Mouse (Mus musculus) CH12.LX (cell line): ENCODE data around the gene Aff3. TPM values are rescaled to one million over a fixed set of nuclear protein-coding genes. Genes with fewer than 3 reads are reported as not detected.

Experiments
- DNase-seq: peaks from one replicate; pipeline ENCODE4 v3.0.0-alpha.2; 2013; ENCODE audit errors: extremely low read depth
- H3K27ac ChIP-seq: 2 replicates; pipeline ENCODE4 v1.5.1; 2012; ENCODE audit warnings: low read depth, mild to moderate bottlenecking, control low read depth, moderate library complexity; ENCODE audit not compliant: insufficient read depth
- H3K27me3 ChIP-seq: replicated peaks from 2 replicates; pipeline ENCODE3; 2012; ENCODE audit warnings: inconsistent platforms
- H3K36me3 ChIP-seq, 2 experiments: replicated peaks in 1 of 2; 2 replicates each; pipeline versions ENCODE3 to v1.6.1; 2012; ENCODE audit warnings: inconsistent platforms in 1 of 2, low read length in 1 of 2, mild to moderate bottlenecking in 1 of 2, mixed read lengths in 1 of 2, moderate library complexity in 1 of 2; ENCODE audit not compliant: control insufficient read depth in 1 of 2, insufficient read depth in 1 of 2
- H3K4me1 ChIP-seq, 2 experiments: 2 replicates each; pipeline ENCODE4 v1.6.1; 2012; ENCODE audit warnings: inconsistent platforms in 1 of 2, moderate library complexity in 1 of 2; ENCODE audit not compliant: insufficient read depth in 2 of 2, control insufficient read depth in 1 of 2
- H3K4me2 ChIP-seq: 2 replicates; pipeline ENCODE4 v1.6.1; 2012; ENCODE audit warnings: low read depth, mild to moderate bottlenecking, control low read depth; ENCODE audit not compliant: poor library complexity, insufficient read depth, severe bottlenecking
- H3K4me3 ChIP-seq, 3 experiments: fragments of 150-350 bp in 1 of 3; sonication (generic) in 1 of 3; replicated peaks in 1 of 3; 2 replicates each; pipeline versions ENCODE3 to v1.5.1; 2011 to 2012; ENCODE audit warnings: low read depth in 2 of 3, low read length in 2 of 3, mild to moderate bottlenecking in 2 of 3, moderate library complexity in 2 of 3, control low read depth in 1 of 3, improper control_type of control experiment in 1 of 3, inconsistent platforms in 1 of 3, mixed read lengths in 1 of 3; ENCODE audit not compliant: poor library complexity in 1 of 3
- H3K79me2 ChIP-seq: replicated peaks from 2 replicates; pipeline ENCODE4 v1.6.1; 2012; ENCODE audit warnings: mild to moderate bottlenecking, moderate library complexity; ENCODE audit not compliant: control insufficient read depth, poor library complexity, insufficient read depth, severe bottlenecking; ENCODE audit errors: extremely low read depth
- H3K9ac ChIP-seq: 2 replicates; pipeline ENCODE4 v1.6.1; 2012; ENCODE audit warnings: low read depth, mild to moderate bottlenecking, control low read depth, moderate library complexity; ENCODE audit not compliant: insufficient read depth
- H3K9me3 ChIP-seq: replicated peaks from 2 replicates; pipeline ENCODE3; 2012; ENCODE audit warnings: low read length, inconsistent platforms, mixed read lengths
- CHD1 ChIP-seq: IDR thresholded peaks from 2 replicates; pipeline ENCODE4 v1.6.1; 2012; ENCODE audit warnings: low read depth, low read length, improper control_type of control experiment, inconsistent platforms
- CTCF ChIP-seq, 2 experiments: IDR thresholded peaks in 1 of 2; conservative IDR thresholded peaks in 1 of 2; 2 replicates each; pipeline ENCODE4 v1.5.1; 2011 to 2012; ENCODE audit warnings: low read depth in 2 of 2, low read length in 2 of 2, improper control_type of control experiment in 1 of 2, inconsistent platforms in 1 of 2, mild to moderate bottlenecking in 1 of 2, moderate library complexity in 1 of 2
- E2F4 ChIP-seq: IDR thresholded peaks from 2 replicates; pipeline ENCODE4 v1.6.1; 2011; ENCODE audit warnings: low read depth, low read length, improper control_type of control experiment; ENCODE audit not compliant: insufficient replicate concordance
- EP300 ChIP-seq: IDR thresholded peaks from 2 replicates; pipeline ENCODE4 v1.6.1; 2011; ENCODE audit warnings: low read length, improper control_type of control experiment
- ETS1 ChIP-seq: conservative IDR thresholded peaks from 2 replicates; pipeline ENCODE4 v1.6.1; 2012; ENCODE audit warnings: low read depth, mild to moderate bottlenecking, inconsistent platforms, low read length, improper control_type of control experiment, moderate library complexity
- GABPA ChIP-seq: IDR thresholded peaks from 2 replicates; pipeline ENCODE4 v1.6.1; 2012; ENCODE audit warnings: low read depth, low read length, improper control_type of control experiment, inconsistent platforms; ENCODE audit not compliant: insufficient replicate concordance
- HCFC1 ChIP-seq: IDR thresholded peaks from 2 replicates; pipeline ENCODE4 v1.6.1; 2012; ENCODE audit warnings: low read depth, mild to moderate bottlenecking, inconsistent platforms, low read length, improper control_type of control experiment
- IRF4 ChIP-seq: IDR thresholded peaks from 2 replicates; pipeline ENCODE4 v1.6.1; 2014; ENCODE audit warnings: low read depth, mild to moderate bottlenecking, inconsistent platforms, low read length, improper control_type of control experiment
- KAT2A ChIP-seq: IDR thresholded peaks from 2 replicates; pipeline ENCODE4 v1.6.1; 2012; ENCODE audit warnings: low read length, improper control_type of control experiment, inconsistent platforms; ENCODE audit not compliant: insufficient replicate concordance
- MAX ChIP-seq: IDR thresholded peaks from 2 replicates; pipeline ENCODE4 v1.6.1; 2011; ENCODE audit warnings: low read length, improper control_type of control experiment
- MAZ ChIP-seq: IDR thresholded peaks from 2 replicates; pipeline ENCODE4 v1.6.1; 2012; ENCODE audit warnings: low read depth, mild to moderate bottlenecking, inconsistent platforms, low read length, improper control_type of control experiment, moderate library complexity
- MXI1 ChIP-seq: IDR thresholded peaks from 2 replicates; pipeline ENCODE4 v1.6.1; 2011; ENCODE audit warnings: mild to moderate bottlenecking, low read depth, low read length, improper control_type of control experiment
- MYC ChIP-seq: IDR thresholded peaks from 2 replicates; pipeline ENCODE4 v1.6.1; 2011; ENCODE audit warnings: low read depth, mild to moderate bottlenecking, improper control_type of control experiment, low read length
- NELFE ChIP-seq: IDR thresholded peaks from 2 replicates; pipeline ENCODE4 v1.6.1; 2011; ENCODE audit warnings: low read depth, low read length, improper control_type of control experiment
- POLR2A ChIP-seq: IDR thresholded peaks from 2 replicates; pipeline ENCODE4 v1.6.1; 2011; ENCODE audit warnings: low read depth, mild to moderate bottlenecking, improper control_type of control experiment, low read length
- POLR2AphosphoS2 ChIP-seq: IDR thresholded peaks from 2 replicates; pipeline ENCODE4 v1.6.1; 2011; ENCODE audit warnings: low read depth, low read length, improper control_type of control experiment
- RAD21 ChIP-seq: IDR thresholded peaks from 2 replicates; pipeline ENCODE4 v1.6.1; 2011; ENCODE audit warnings: low read depth, mild to moderate bottlenecking, low read length, improper control_type of control experiment, moderate library complexity
- RCOR1 ChIP-seq: conservative IDR thresholded peaks from 2 replicates; pipeline ENCODE4 v1.6.1; 2012; ENCODE audit warnings: low read depth, mild to moderate bottlenecking, inconsistent platforms, low read length, improper control_type of control experiment
- SIN3A ChIP-seq: IDR thresholded peaks from 2 replicates; pipeline ENCODE4 v1.6.1; 2012; ENCODE audit warnings: low read length, improper control_type of control experiment, inconsistent platforms
- TBP ChIP-seq: conservative IDR thresholded peaks from 2 replicates; pipeline ENCODE4 v1.6.1; 2011; ENCODE audit warnings: low read depth, low read length, improper control_type of control experiment
- ZC3H11A ChIP-seq: IDR thresholded peaks from 2 replicates; pipeline ENCODE4 v1.6.1; 2012; ENCODE audit warnings: low read depth, mild to moderate bottlenecking, inconsistent platforms, low read length, improper control_type of control experiment
- ZMIZ1 ChIP-seq: IDR thresholded peaks from 2 replicates; pipeline ENCODE4 v1.6.1; 2012; ENCODE audit warnings: low read depth, mild to moderate bottlenecking, inconsistent platforms, low read length, improper control_type of control experiment
- ZNF384 ChIP-seq: IDR thresholded peaks from 2 replicates; pipeline ENCODE4 v1.6.1; 2012; ENCODE audit warnings: low read depth, low read length, improper control_type of control experiment, inconsistent platforms
- dilution Hi-C: fragments of 300-500 bp; cut with MboI; formaldehyde crosslinking; loops from 2 replicates; pipeline ENCODE4 v1.14.3; 2020; ENCODE audit warnings: low sequenced_read_pairs; ENCODE audit not compliant: extremely low pct_unique_long_range_greater_than_20kb, extremely low pct_ligation_motif_present
- in situ Hi-C: fragments of 300-500 bp; cut with MboI; formaldehyde crosslinking; loops from 3 replicates; pipeline ENCODE4 v1.14.3; 2019; ENCODE audit warnings: low sequenced_read_pairs, low pct_ligation_motif_present, low pct_unique_long_range_greater_than_20kb, mixed read lengths
- polyA plus RNA-seq: library from polyadenylated mRNA; unstranded; fragments of >175 nt; gene quantifications from 2 replicates; pipeline ENCODE4 v1.2.1, GENCODE M21; 2012; ENCODE audit warnings: low read depth; ENCODE audit not compliant: insufficient read length
- total RNA-seq, 2 experiments: library from RNA; depleted of rRNA; stranded (reverse); fragments of 300-350 nt in 1 of 2; fragments of >200 nt in 1 of 2; gene quantifications; 2 replicates each; pipeline ENCODE4 v1.2.3; 2012 to 2014

Gene Aff3
- total and polyA plus RNA-seq, 3 experiments, result 5.1 to 29.9 (median 7.7) TPM

- TF ChIP-seq HCFC1 (no peak), RCOR1 (no peak), IRF4 (no peak), E2F4 (no peak), RAD21 (no peak), CTCF (conservative IDR thresholded peaks at IDR 0.05 in 1 of 2, IDR thresholded peaks at IDR 0.05 in 1 of 2; ENCODE audit: low read depth in 2 of 2, low read length in 2 of 2) (no peak), MXI1 (no peak), TBP (no peak), ZC3H11A (no peak), MYC (no peak), ZMIZ1 (no peak), ETS1 (no peak), POLR2A (no peak), MAX (no peak)
- Histone ChIP-seq H3K4me1 (no peaks in the 10 kb centered on the region), H3K27me3 (no peaks in the 10 kb centered on the region), H3K4me3 (no peak overlapping the region), H3K79me2 (no peaks in the 10 kb centered on the region), H3K9me3 (no peaks in the 10 kb centered on the region), H3K4me2 (no peak overlapping the region), H3K27ac (no peak overlapping the region), H3K9ac (no peak overlapping the region), H3K36me3 (peaks cover 0 to 58% of the 10 kb centered on the region in 2 experiments)
- in situ Hi-C loops (no loop called here), dilution Hi-C loops (no loop called here)
- no peak for DNase-seq
Observed at GRCm38 (mm10) chr1:38591194-38591593, 73.6 kb downstream of the Aff3 start.

- peaks cover 0 to 8% of the 10 kb centered on the region in 2 experiments; a peak in 2 of 4 replicates for H3K4me1 ChIP-seq
- H3K9ac ChIP-seq, result no peak overlapping the region
- DNase-seq, result no peak
- H3K27ac ChIP-seq, result no peak overlapping the region
- no peaks in the 10 kb centered on the region for H3K27me3 ChIP-seq
- no peak overlapping the region for H3K4me3 ChIP-seq
- H3K79me2 ChIP-seq, result no peaks in the 10 kb centered on the region
- H3K9me3 ChIP-seq, result no peaks in the 10 kb centered on the region
- TF ChIP-seq KAT2A (no peak), ZNF384 (no peak), MAZ (no peak), RCOR1 (no peak), NELFE (no peak), CHD1 (no peak), HCFC1 (no peak), SIN3A (no peak), E2F4 (no peak), EP300 (no peak), GABPA (no peak), POLR2AphosphoS2 (no peak)
- in situ Hi-C loops, result no loop called here
- dilution Hi-C loops, result no loop called here
- H3K4me2 ChIP-seq, result no peak overlapping the region
- H3K36me3 ChIP-seq, result peaks cover 0 to 58% of the 10 kb centered on the region in 2 experiments
Observed at GRCm38 (mm10) chr1:38588741-38589140, 76.0 kb downstream of the Aff3 start.
